Mouse (Mus musculus): ENCODE results near the gene Arih1. TPM values are rescaled to one million over a fixed set of nuclear protein-coding genes. Genes with fewer than 3 reads are reported as not detected.

Gene Arih1
- polyA plus RNA-seq, 1 experiment from 2014 or later, result 14.1 TPM

DNA sequence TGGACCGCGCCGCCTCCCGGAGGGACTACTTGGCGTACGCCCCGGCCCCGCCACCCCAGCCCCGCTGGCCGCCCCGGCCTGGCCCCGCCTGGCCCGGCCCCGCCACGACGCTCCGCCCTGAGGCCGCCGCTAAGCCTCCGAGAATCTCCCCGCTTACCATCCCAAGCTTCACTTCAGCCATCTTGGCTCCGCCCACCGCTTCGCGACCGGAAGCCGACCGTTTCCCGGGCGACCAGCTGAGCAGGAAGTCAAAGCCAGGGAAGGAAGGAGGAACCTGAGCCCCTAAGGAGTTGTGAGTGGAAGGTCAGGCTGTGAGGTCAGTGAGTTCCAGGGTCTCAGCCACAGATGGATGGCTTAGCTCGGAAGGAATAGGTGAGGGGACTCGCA, 133.2 kb downstream of the Arih1 start, which contains the start of gene Bbs4:
Gene Bbs4, minus strand, starts transcription at position 256 of the 387 bp plus-strand sequence.
- H3K9me3 ChIP-seq (replicated peaks), result no peaks in the 10 kb centered on the region

DNA sequence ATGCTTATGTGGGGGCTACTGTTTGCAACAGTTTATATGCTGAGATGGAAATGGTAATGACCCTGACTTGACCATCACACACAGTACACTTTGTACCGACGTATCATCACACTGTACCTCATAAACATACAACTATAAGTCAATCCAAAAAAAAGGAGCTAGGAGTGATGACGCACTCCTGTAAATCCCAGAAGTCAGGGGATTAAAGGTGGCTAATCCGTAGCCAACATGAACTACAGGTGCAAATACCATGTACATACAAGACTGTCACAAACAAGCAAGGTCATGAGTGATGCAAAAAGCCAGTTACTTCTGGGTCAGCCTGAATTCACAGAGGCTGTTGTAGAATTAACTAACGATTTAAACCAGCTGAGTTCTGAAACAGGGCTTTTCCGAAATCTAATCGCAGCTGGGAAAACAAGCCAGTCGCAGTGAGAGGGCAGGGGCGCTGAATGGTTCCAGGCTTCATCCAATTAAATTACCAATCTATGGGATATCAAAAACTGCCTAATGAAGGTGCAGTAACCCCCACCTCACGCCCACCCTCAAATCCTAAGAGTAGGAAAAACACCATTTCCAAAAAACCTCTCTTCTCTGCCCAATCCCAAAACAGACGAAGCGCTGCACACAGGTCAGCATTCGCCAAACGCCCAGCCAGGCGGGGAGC, 133.7 kb downstream of the Arih1 start:
- no peak for DNase-seq (ENCODE audit: low spot score)
- 13% methylated on average over 15 of the region's 15 CpGs for WGBS
- no peaks in the 10 kb centered on the region for H3K27me3 ChIP-seq (ENCODE audit: low read depth, poor library complexity, severe bottlenecking)
- H3K4me1 ChIP-seq, result peaks cover 19% of the 10 kb centered on the region
- H3K36me3 ChIP-seq, result peaks cover 3% of the 10 kb centered on the region; the same call in 1 of the 2 replicates
- peak overlapping the region; percentile 79 for H3K4me3 ChIP-seq
- no peaks in the 10 kb centered on the region for H3K9me3 ChIP-seq (replicated peaks)
- peak overlapping the region; percentile 90 for H3K27ac ChIP-seq (replicated peaks)

More for the DNA sequence above, 133.2 kb downstream of the Arih1 start, which contains the start of gene Bbs4:
- no peaks in the 10 kb centered on the region for H3K27me3 ChIP-seq (ENCODE audit: low read depth, poor library complexity, severe bottlenecking)
- under 1% methylated on average over 32 of the region's 32 CpGs for WGBS
- peak; percentile 94 for DNase-seq (ENCODE audit: low spot score)
- H3K27ac ChIP-seq (replicated peaks), result peak within 1 kb of the TSS; percentile 90
- peaks cover 3% of the 10 kb centered on the region; the same call in 1 of the 2 replicates for H3K36me3 ChIP-seq
- peak within 1 kb of the TSS; percentile 79 for H3K4me3 ChIP-seq
- H3K4me1 ChIP-seq, result peaks cover 19% of the 10 kb centered on the region

DNA sequence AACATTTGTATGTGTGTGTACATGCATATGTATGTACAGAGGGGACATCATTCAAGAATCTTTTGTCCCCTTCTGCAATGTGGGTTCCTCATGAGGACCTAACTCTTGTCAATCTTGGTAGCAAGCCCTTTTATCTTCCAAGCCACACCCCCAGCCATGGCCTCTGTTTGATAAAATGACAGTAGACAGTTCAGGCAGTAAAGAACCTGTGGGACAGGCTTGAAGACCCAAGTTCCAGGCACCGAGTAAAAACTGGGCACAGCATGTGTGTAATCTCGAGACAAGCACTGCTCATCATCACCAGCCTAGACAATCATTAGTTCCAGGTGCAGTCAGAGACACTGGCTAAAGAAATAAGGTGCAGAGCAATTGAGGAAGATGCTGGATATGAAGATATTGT, 140.2 kb downstream of the Arih1 start:
- no peak for DNase-seq (ENCODE audit: low spot score)
- H3K4me3 ChIP-seq, result no peak overlapping the region
- peaks cover 31% of the 10 kb centered on the region for H3K36me3 ChIP-seq
- no peaks in the 10 kb centered on the region for H3K9me3 ChIP-seq (replicated peaks)
- no peak overlapping the region for H3K27ac ChIP-seq (replicated peaks)
- WGBS, result 83% methylated on average over 2 of the region's 2 CpGs
- H3K27me3 ChIP-seq (ENCODE audit: low read depth, poor library complexity, severe bottlenecking), result no peaks in the 10 kb centered on the region
- no peaks in the 10 kb centered on the region for H3K4me1 ChIP-seq

DNA sequence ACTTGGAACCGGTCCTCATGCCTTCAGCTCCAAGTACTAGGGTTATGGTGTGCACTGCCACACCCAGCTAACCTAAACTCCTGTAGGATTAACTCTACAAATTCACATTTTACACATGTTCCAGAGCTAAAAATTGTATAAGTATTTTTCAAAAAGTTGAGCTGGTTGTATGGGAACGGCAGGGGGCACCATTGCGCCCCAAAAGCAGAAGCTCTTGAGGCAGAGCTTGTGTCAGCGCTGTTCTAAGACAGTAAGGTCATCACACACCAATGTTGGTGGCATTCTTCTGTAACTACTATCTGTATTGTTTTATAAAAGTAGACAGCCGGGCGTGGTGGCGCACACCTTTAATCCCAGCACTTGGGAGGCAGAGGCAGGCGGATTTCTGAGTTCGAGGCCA, 146.4 kb downstream of the Arih1 start:
- H3K36me3 ChIP-seq, result peaks cover 52% of the 10 kb centered on the region
- DNase-seq (ENCODE audit: low spot score), result no peak
- 89% methylated on average over 9 of the region's 9 CpGs for WGBS

DNA sequence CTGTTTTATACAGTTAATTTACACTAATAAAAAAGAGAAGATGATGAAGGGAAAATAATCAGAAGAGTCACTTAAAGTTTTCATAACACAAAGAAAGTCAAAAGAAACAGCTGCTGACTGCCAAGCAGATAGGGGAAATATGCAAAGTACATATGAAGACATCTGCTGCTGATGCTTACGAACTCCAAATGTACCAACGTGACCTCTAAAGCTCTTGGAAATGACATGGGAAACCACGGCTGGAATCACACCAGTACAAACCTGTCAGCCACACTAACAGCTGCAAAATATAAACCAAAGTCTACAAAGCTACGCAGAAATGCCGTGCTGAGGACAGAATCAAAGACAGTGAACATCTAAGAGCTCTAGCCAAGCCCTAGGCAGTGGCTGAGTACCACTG, 147.3 kb downstream of the Arih1 start:
- WGBS, result 96% methylated on average over 5 of the region's 5 CpGs
- DNase-seq (ENCODE audit: low spot score), result no peak
- Histone ChIP-seq H3K4me1 (no peaks in the 10 kb centered on the region), H3K36me3 (peaks cover 55% of the 10 kb centered on the region), H3K4me3 (no peak overlapping the region), H3K27me3 (ENCODE audit: low read depth, poor library complexity, severe bottlenecking) (no peaks in the 10 kb centered on the region), H3K27ac (replicated peaks) (no peak overlapping the region), H3K9me3 (replicated peaks) (no peaks in the 10 kb centered on the region)

More for the DNA sequence above, 146.4 kb downstream of the Arih1 start:
- Histone ChIP-seq H3K4me1 (no peaks in the 10 kb centered on the region), H3K27me3 (ENCODE audit: low read depth, poor library complexity, severe bottlenecking) (no peaks in the 10 kb centered on the region), H3K27ac (replicated peaks) (no peak overlapping the region), H3K9me3 (replicated peaks) (no peaks in the 10 kb centered on the region), H3K4me3 (no peak overlapping the region)

DNA sequence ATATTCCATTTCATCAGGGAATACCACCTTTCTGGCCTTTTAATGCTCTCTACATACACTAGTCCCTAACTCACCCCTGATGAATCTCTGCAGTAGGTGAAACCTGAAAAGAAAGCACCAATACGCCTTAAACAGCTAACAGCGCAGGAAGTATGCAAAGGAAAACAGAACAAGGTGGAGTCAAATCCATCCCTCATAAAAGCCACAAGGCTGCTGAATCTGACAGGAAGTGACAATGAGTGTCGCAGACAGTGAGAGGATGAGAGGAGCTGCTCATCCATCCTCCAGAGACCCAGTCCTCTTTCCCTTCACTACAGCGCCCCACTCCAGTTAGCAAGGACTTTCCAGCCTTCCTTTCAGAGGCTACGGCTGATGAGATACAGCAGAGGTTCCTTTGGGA, 148.0 kb downstream of the Arih1 start:
- H3K4me3 ChIP-seq, result no peak overlapping the region
- no peak for DNase-seq (ENCODE audit: low spot score)
- no peak overlapping the region for H3K27ac ChIP-seq (replicated peaks)
- H3K27me3 ChIP-seq (ENCODE audit: low read depth, poor library complexity, severe bottlenecking), result no peaks in the 10 kb centered on the region
- no peaks in the 10 kb centered on the region for H3K9me3 ChIP-seq (replicated peaks)
- H3K4me1 ChIP-seq, result no peaks in the 10 kb centered on the region
- 84% methylated on average over 5 of the region's 5 CpGs for WGBS
- H3K36me3 ChIP-seq, result peaks cover 50% of the 10 kb centered on the region

Other genes with a start within 250 kb of the Arih1 start
- gene Adpgk, start 195.1 kb downstream of the Arih1 start, polyA plus RNA-seq (2016; fragmentation: Nextera tagmentation; extraction: Ambion mirVana), result 40.0 TPM in 2 replicates
- gene Bbs4, start 133.1 kb downstream of the Arih1 start, polyA plus RNA-seq (2016; fragmentation: Nextera tagmentation; extraction: Ambion mirVana), result 22.6 and 22.8 TPM in 2 replicates
- 50.4 and 51.2 TPM in 2 replicates for gene Hexa, start 52.9 kb upstream of the Arih1 start, polyA plus RNA-seq (2016; fragmentation: Nextera tagmentation; extraction: Ambion mirVana)
- gene Tmem202, start 53.2 kb upstream of the Arih1 start, polyA plus RNA-seq (2016; fragmentation: Nextera tagmentation; extraction: Ambion mirVana), result 0.09 and 0.12 TPM in 2 replicates
- 4.4 and 8.2 TPM in 2 replicates for gene Celf6, start 91.3 kb upstream of the Arih1 start, polyA plus RNA-seq (2016; fragmentation: Nextera tagmentation; extraction: Ambion mirVana)
- 46.5 and 70.8 TPM in 2 replicates for gene Parp6, start 130.7 kb upstream of the Arih1 start, polyA plus RNA-seq (2016; fragmentation: Nextera tagmentation; extraction: Ambion mirVana)
- gene Pkm, start 169.8 kb upstream of the Arih1 start, polyA plus RNA-seq (2016; fragmentation: Nextera tagmentation; extraction: Ambion mirVana), result 2,767 and 3,271 TPM in 2 replicates
- 0.11 and 0.14 TPM in 2 replicates for gene Gramd2, start 193.5 kb upstream of the Arih1 start, polyA plus RNA-seq (2016; fragmentation: Nextera tagmentation; extraction: Ambion mirVana)

Measured in midbrain, embryonic 10.5 days (tissue).